Mouse (Mus musculus) heart, adult 2 months (tissue): ENCODE measurements around the gene Hexim1.

ENCODE experiments used
- CTCF ChIP-seq: fragments of 200-600 bp; IDR thresholded peaks from 2 replicates; pipeline ENCODE4 v1.8.1; 2022; ENCODE audit warnings: antibody characterized with exemption, mild to moderate bottlenecking, moderate library complexity
- POLR2A ChIP-seq: fragments of 200-500 bp; IDR thresholded peaks from 2 replicates; pipeline ENCODE4 v1.6.1; 2011; ENCODE audit warnings: mild to moderate bottlenecking, low read depth, low read length, control low read depth; ENCODE audit not compliant: insufficient read depth

GRCm38 (mm10) chr11:103113771-103114170, 2.3 kb upstream of the Hexim1 start:
- TF ChIP-seq POLR2A: no peak
- TF ChIP-seq CTCF: no peak
